Mouse (Mus musculus) neural tube, embryonic 13.5 days (tissue): ENCODE data around the gene Slc35f3. TPM values are rescaled to one million over a fixed set of nuclear protein-coding genes. Genes with fewer than 3 reads are reported as not detected.

ENCODE experiments used
- ATAC-seq: fragments of 200-750 bp; cut with Nextera tagmentation; 2 replicates; pipeline ENCODE4 v1.8.0; 2017; ENCODE audit warnings: low read depth, mild to moderate bottlenecking, moderate TSS enrichment, moderate library complexity
- H3K27ac ChIP-seq: fragments of 300-500 bp; sonication (generic); replicated peaks from 2 replicates; pipeline ENCODE4 v1.5.1; 2015; ENCODE audit warnings: moderate library complexity, mild to moderate bottlenecking, inconsistent platforms
- H3K27me3 ChIP-seq: fragments of 300-500 bp; sonication (generic); 2 replicates; pipeline ENCODE4 v1.6.1; 2015; ENCODE audit warnings: mild to moderate bottlenecking, inconsistent platforms
- H3K36me3 ChIP-seq: fragments of 300-500 bp; sonication (generic); 2 replicates; pipeline ENCODE4 v1.6.1; 2015; ENCODE audit warnings: mild to moderate bottlenecking, inconsistent platforms
- H3K4me1 ChIP-seq: fragments of 300-500 bp; sonication (generic); replicated peaks from 2 replicates; pipeline ENCODE4 v1.6.1; 2015; ENCODE audit warnings: inconsistent platforms
- H3K4me2 ChIP-seq: fragments of 300-500 bp; sonication (generic); 2 replicates; pipeline ENCODE4 v1.6.1; 2015; ENCODE audit warnings: inconsistent platforms, mild to moderate bottlenecking, moderate library complexity
- H3K4me3 ChIP-seq: fragments of 300-500 bp; sonication (generic); 2 replicates; pipeline ENCODE4 v1.5.1; 2015; ENCODE audit warnings: mild to moderate bottlenecking, inconsistent platforms
- H3K9ac ChIP-seq: fragments of 300-500 bp; sonication (generic); 2 replicates; pipeline ENCODE4 v1.6.1; 2015; ENCODE audit warnings: moderate library complexity, mild to moderate bottlenecking, inconsistent platforms
- H3K9me3 ChIP-seq: fragments of 300-500 bp; sonication (generic); 2 replicates; pipeline ENCODE4 v1.6.1; 2016; ENCODE audit warnings: inconsistent platforms
- WGBS: fragments of 180-500 bp; shearing (Covaris S2); methylation state at CpG from one replicate; pipeline ENCODE4 v1.1.7; 2015; 5-methylcytosine and 5-hydroxymethylcytosine counted together
- polyA plus RNA-seq: library from polyadenylated mRNA; unstranded; fragments of >200 nt; fragmentation: Nextera tagmentation; extraction: Ambion mirVana; gene quantifications from 2 replicates; pipeline ENCODE4 v1.2.1, GENCODE M21; 2015

Slc35f3 gene
- 1.5 and 1.8 TPM in 2 replicates for polyA plus RNA-seq

DNA sequence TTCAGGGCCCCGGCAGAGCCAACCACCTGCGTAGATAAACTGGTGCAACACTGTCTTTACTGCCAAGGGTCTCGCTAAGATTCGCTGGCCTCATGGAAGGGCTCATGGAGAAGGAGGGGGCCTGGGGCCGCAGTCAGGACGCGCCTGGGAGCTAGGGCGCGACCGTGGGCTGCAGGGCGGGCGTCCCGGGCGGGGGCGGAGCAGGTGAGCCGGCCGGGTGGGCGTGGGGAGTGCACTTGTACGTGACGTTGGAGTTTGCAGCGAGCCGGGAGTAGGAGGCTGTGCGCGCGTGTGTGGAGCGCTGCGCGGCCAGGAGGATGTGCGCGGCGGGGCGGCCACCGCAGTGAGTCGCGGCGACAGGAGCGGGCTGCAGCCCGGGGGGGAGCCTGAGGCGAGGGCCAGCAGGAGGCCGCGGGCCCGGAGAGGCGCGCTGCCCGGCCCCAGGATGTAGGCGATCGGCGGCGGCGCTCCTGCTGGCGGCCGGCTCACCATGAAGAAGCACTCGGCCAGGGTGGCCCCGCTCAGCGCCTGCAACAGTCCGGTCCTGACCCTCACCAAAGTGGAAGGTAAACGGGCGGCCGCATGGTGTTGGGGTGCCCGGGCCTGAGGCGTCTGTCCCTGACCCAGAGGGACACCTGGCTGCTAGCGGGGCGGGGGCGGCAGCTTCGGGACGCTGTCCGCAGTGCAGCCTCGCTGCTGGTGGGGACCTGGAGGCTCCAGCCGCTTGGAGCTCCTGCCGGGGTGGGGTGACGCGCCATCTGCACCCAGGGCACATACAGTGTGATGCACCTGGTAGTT lies at the start of gene Slc35f3:
Gene Slc35f3 (plus strand): TSS at position 263 of the 798 bp plus-strand sequence.
- Histone ChIP-seq H3K9me3 (no peaks in the 10 kb centered on the region), H3K4me2 (peak within 1 kb of the TSS; percentile 92), H3K4me3 (peak within 1 kb of the TSS; percentile 54), H3K27me3 (peaks cover 29% of the 10 kb centered on the region), H3K27ac (no peak within 1 kb of the TSS), H3K9ac (peak within 1 kb of the TSS; percentile 76), H3K4me1 (peaks cover 9% of the 10 kb centered on the region), H3K36me3 (no peaks in the 10 kb centered on the region)
- ATAC-seq: peak; percentile 74
- WGBS: under 1% methylated on average over 71 of the region's 72 CpGs

DNA sequence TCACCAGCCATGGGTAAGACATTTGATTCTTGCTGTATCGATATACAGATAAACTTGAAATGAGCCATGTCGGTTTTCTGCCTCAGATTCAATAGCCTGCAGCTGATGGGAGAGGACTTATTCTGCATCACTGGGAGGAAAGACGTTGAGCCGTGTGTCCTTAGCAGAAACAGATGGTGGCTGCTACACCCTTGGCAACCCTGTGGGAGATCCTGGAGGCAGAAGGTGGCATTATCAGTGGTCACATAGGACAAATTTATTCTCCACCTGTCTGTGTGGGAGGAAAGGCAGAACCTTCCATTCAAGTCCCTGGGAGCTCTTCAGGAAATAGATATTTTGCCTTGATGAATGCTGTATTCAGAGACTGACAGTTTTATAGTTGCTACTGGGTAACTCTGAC lies 47.9 kb upstream of the Slc35f3 start:
- H3K36me3 ChIP-seq: no peaks in the 10 kb centered on the region
- H3K9me3 ChIP-seq: no peaks in the 10 kb centered on the region
- H3K27ac ChIP-seq: no peak overlapping the region
- H3K4me1 ChIP-seq: no peaks in the 10 kb centered on the region
- no peak overlapping the region for H3K9ac ChIP-seq
- no peak overlapping the region for H3K4me3 ChIP-seq
- peaks cover 10% of the 10 kb centered on the region; the same call in 1 of the 2 replicates for H3K27me3 ChIP-seq
- WGBS: 67% methylated on average over 4 of the region's 4 CpGs
- ATAC-seq: no peak
- no peak overlapping the region for H3K4me2 ChIP-seq

DNA sequence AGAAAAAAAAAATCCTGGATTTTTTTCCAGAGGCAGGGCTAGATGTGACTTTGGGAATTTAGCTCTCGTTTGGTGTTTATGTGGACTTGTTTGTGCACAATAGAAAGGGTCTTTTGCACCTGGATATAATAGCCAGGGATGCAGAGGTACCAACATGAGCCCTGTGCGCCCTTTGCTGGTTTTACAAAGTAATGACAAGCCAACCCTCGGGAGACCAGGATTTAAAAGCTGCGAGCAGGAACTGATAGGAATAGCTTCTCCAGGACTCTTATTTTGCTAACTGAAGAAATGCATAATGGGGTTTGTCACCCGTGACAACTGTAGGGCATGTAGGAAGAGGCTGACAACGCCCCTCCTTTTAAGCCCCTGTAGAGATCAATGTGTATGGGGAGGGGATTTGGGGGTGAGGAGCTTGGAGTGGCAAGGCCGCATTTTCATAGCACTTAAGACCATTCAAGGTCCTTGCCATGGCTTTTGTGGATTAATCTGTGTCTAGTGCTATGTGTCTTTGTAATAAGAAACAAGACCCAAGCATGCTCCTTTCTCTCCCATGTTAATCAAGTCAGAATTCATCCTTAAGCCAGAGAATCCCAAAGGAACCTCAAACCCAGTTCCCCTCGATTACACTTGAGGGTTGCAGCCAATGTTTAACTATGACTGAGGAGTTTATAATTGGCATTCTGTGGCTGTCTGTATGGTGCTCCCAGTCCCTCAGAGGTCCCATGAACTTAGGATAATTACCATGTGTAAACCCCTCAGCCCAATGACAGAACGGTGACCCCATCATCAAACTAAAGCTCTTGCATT lies 41.6 kb upstream of the Slc35f3 start:
- peaks cover 29% of the 10 kb centered on the region for H3K27me3 ChIP-seq
- no peak overlapping the region for H3K4me3 ChIP-seq
- no peak overlapping the region for H3K4me2 ChIP-seq
- H3K36me3 ChIP-seq: no peaks in the 10 kb centered on the region
- no peak overlapping the region for H3K9ac ChIP-seq
- H3K9me3 ChIP-seq: no peaks in the 10 kb centered on the region
- no peak for ATAC-seq
- H3K4me1 ChIP-seq: peaks cover 7% of the 10 kb centered on the region; the same call in 1 of the 2 replicates
- no peak overlapping the region for H3K27ac ChIP-seq
- 35% methylated on average over 9 of the region's 9 CpGs for WGBS

- Histone ChIP-seq H3K4me3 (no peak overlapping the region), H3K4me1 (peaks cover 7% of the 10 kb centered on the region; the same call in 1 of the 2 replicates), H3K4me2 (no peak overlapping the region), H3K27ac (no peak overlapping the region), H3K27me3 (peaks cover 29% of the 10 kb centered on the region), H3K36me3 (no peaks in the 10 kb centered on the region), H3K9me3 (no peaks in the 10 kb centered on the region), H3K9ac (no peak overlapping the region)
- no peak for ATAC-seq
- 66% methylated on average over 8 of the region's 8 CpGs for WGBS
Measured at GRCm38 (mm10) chr8:126257392-126257681, 41.0 kb upstream of the Slc35f3 start.

DNA sequence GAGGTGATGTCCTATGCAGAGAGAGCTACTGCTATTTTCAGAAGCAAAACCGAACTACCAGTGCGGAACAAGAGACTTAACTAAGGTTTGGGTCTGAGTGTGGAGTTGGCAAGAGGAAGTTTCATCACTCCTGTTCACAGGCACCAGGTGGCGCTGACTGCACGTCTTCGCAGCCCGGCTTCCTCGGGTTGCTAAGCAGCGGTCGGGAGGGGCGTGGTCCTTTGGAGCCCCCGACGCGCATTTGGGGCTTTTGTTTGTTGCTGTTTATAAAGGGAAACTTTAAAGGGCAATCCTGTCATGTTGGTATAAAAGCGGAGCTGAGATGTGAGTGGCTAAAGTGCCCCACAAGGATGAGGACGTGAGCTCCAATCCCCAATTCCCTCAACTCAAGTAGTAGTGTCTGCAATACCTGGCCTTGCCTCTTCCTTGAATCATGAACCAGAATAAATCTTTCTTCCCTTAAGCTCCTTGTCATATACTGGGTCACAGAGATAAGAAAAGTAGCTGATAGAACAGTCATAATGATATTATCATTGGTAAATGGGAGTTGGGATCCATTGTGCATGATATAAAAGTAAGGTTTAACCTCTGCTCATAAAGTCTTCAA lies 40.1 kb upstream of the Slc35f3 start:
- H3K27me3 ChIP-seq: peaks cover 29% of the 10 kb centered on the region
- no peaks in the 10 kb centered on the region for H3K9me3 ChIP-seq
- 6% methylated on average over 15 of the region's 15 CpGs for WGBS
- no peak overlapping the region for H3K27ac ChIP-seq
- H3K36me3 ChIP-seq: no peaks in the 10 kb centered on the region
- no peak overlapping the region for H3K9ac ChIP-seq
- H3K4me2 ChIP-seq: peak overlapping the region; percentile 52
- ATAC-seq: peak; percentile 57
- peak overlapping the region; percentile 18 for H3K4me3 ChIP-seq
- H3K4me1 ChIP-seq: peaks cover 7% of the 10 kb centered on the region; the same call in 1 of the 2 replicates

GRCm38 (mm10) chr8:126265186-126265585 lies 33.2 kb upstream of the Slc35f3 start:
- no peak overlapping the region for H3K4me2 ChIP-seq
- H3K36me3 ChIP-seq: no peaks in the 10 kb centered on the region
- no peaks in the 10 kb centered on the region for H3K9me3 ChIP-seq
- 79% methylated on average over 1 of the region's 1 CpGs for WGBS
- H3K9ac ChIP-seq: no peak overlapping the region
- ATAC-seq: no peak
- no peak overlapping the region for H3K27ac ChIP-seq
- H3K27me3 ChIP-seq: no peaks in the 10 kb centered on the region; the same call in 1 of the 2 replicates
- peaks cover 5% of the 10 kb centered on the region; the same call in 1 of the 2 replicates for H3K4me1 ChIP-seq
- H3K4me3 ChIP-seq: no peak overlapping the region

DNA sequence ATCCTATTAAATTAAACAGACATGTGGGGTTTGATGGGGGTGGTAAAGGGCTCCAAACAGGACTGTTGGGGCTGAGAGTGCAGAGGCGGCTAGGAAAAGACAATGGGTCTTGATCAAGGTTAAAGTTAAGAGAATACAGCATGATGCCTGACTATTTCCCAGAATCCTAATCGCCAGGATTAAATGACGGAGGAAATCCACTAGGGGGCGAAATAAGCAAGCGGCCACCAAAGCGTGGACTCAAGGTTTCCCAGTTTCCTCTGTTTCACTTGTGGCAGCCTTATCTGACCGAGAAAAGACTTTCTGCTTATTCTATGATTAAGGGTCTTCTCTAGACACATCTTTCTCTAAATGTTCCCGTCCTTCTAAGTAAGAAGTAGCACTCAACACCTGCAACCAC lies 31.2 kb upstream of the Slc35f3 start:
- H3K9ac ChIP-seq: no peak overlapping the region
- no peaks in the 10 kb centered on the region for H3K36me3 ChIP-seq
- no peak overlapping the region for H3K27ac ChIP-seq
- no peak for ATAC-seq
- WGBS: 32% methylated on average over 8 of the region's 8 CpGs
- no peaks in the 10 kb centered on the region for H3K4me1 ChIP-seq
- H3K9me3 ChIP-seq: no peaks in the 10 kb centered on the region
- no peaks in the 10 kb centered on the region; the same call in 1 of the 2 replicates for H3K27me3 ChIP-seq
- H3K4me3 ChIP-seq: no peak overlapping the region
- H3K4me2 ChIP-seq: no peak overlapping the region

DNA sequence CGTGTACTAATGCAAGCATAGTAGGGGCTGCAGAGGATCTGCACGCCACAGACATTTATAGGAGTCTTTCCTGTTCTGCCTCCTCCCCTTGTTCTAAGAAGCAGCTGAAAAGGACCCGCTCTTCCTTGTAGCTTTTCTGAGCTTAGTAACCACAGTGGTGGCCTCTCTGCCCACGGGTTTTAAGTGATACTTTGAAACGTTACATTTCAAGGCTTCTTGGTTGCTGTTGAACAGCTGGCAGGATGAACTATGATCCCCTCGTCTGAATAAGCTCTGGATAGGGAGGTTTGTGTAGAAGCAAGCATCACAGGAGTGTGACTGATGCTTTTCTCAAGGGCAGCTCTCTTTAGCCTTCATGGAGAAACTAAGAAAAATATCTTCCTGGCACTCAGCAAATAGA lies 28.6 kb upstream of the Slc35f3 start:
- 61% methylated on average over 6 of the region's 6 CpGs for WGBS
- no peak overlapping the region for H3K9ac ChIP-seq
- H3K4me3 ChIP-seq: no peak overlapping the region
- H3K4me1 ChIP-seq: no peaks in the 10 kb centered on the region
- H3K4me2 ChIP-seq: no peak overlapping the region
- no peaks in the 10 kb centered on the region; the same call in 1 of the 2 replicates for H3K27me3 ChIP-seq
- H3K36me3 ChIP-seq: no peaks in the 10 kb centered on the region
- ATAC-seq: no peak
- H3K9me3 ChIP-seq: no peaks in the 10 kb centered on the region
- no peak overlapping the region for H3K27ac ChIP-seq

DNA sequence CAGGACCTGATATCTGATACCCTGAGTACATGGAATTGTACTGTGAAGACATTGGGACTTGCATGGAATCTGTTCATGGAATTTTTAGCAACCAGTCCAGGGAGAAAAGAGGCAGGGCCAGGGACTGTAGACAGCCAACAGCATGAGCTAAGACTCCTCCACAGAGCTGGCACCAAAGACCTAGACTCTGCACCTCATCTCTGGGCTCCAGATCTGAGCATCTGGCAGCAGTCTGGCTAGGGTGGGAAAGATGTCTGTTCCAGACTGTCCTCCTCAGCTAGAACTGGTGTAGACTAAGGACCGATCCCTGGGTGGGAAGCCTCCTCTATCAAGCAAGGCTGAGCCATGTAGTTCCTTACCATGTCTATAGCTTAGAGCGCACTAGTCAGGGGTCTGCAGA lies 25.9 kb upstream of the Slc35f3 start:
- H3K36me3 ChIP-seq: no peaks in the 10 kb centered on the region
- H3K4me3 ChIP-seq: no peak overlapping the region
- H3K4me1 ChIP-seq: no peaks in the 10 kb centered on the region
- H3K4me2 ChIP-seq: no peak overlapping the region
- H3K27ac ChIP-seq: no peak overlapping the region
- H3K27me3 ChIP-seq: no peaks in the 10 kb centered on the region
- H3K9me3 ChIP-seq: no peaks in the 10 kb centered on the region
- no peak overlapping the region for H3K9ac ChIP-seq
- WGBS: 95% methylated on average over 2 of the region's 2 CpGs
- no peak for ATAC-seq

DNA sequence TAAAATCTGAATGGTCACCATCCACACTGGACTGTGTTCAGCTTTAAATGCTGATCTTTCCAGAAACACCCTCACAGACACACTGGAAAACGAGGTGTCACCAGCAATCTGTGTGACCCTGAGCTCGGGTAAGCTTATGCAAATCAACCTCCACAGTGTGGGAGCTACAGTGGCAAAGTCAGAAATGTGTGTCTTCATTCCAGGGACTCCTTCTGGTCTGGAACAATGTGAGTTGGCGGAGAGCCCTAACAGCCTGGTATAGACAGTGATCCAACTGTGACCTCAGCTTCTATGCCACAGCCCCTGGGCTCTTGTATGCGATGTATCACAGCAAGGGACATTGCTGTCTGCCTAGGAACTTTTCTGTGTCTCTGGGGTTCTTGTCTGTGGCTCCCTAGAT lies 25.3 kb upstream of the Slc35f3 start:
- 64% methylated on average over 4 of the region's 4 CpGs for WGBS
- no peak for ATAC-seq
- H3K36me3 ChIP-seq: no peaks in the 10 kb centered on the region

GRCm38 (mm10) chr8:126274866-126275360 lies 23.4 kb upstream of the Slc35f3 start:
- Histone ChIP-seq H3K4me3 (no peak overlapping the region), H3K4me2 (no peak overlapping the region), H3K9ac (no peak overlapping the region), H3K9me3 (no peaks in the 10 kb centered on the region), H3K27me3 (no peaks in the 10 kb centered on the region), H3K36me3 (no peaks in the 10 kb centered on the region), H3K4me1 (no peaks in the 10 kb centered on the region), H3K27ac (no peak overlapping the region)
- no peak for ATAC-seq
- 74% methylated on average over 4 of the region's 4 CpGs for WGBS

More for the DNA sequence above, 25.3 kb upstream of the Slc35f3 start:
- no peak overlapping the region for H3K4me2 ChIP-seq
- H3K27ac ChIP-seq: no peak overlapping the region
- no peak overlapping the region for H3K9ac ChIP-seq
- no peaks in the 10 kb centered on the region for H3K4me1 ChIP-seq
- no peaks in the 10 kb centered on the region for H3K27me3 ChIP-seq
- H3K4me3 ChIP-seq: no peak overlapping the region
- no peaks in the 10 kb centered on the region for H3K9me3 ChIP-seq

- Histone ChIP-seq H3K27ac (no peak overlapping the region), H3K4me1 (no peaks in the 10 kb centered on the region), H3K9me3 (no peaks in the 10 kb centered on the region), H3K4me2 (no peak overlapping the region), H3K36me3 (no peaks in the 10 kb centered on the region), H3K27me3 (no peaks in the 10 kb centered on the region), H3K9ac (no peak overlapping the region), H3K4me3 (no peak overlapping the region)
- 81% methylated on average over 4 of the region's 4 CpGs for WGBS
- ATAC-seq: no peak
Measured at GRCm38 (mm10) chr8:126275886-126276285, 22.5 kb upstream of the Slc35f3 start.
